Mouse (Mus musculus) G1E (cell line): ENCODE results near the gene Zfp984. TPM values are rescaled to one million over a fixed set of nuclear protein-coding genes. Genes with fewer than 3 reads are reported as not detected.
"Not testable (repeated sequence)": the region's sequence is repeated elsewhere in the genome, so short reads cannot be mapped to it uniquely, and the experiment has no call there.

Source experiments
- ATAC-seq: 2 replicates; pipeline ENCODE4 v1.8.0; 2016; ENCODE audit warnings: mild to moderate bottlenecking; ENCODE audit not compliant: insufficient number of reproducible peaks, poor library complexity, low FRiP score, severe bottlenecking; ENCODE audit errors: extremely low read depth
- DNase-seq: peaks from one replicate; pipeline ENCODE4 v3.0.0; 2012; ENCODE audit warnings: low spot score
- H3K27me3 ChIP-seq: 2 replicates; pipeline ENCODE4 v1.6.1; 2012; ENCODE audit warnings: mild to moderate bottlenecking, low read length, inconsistent platforms; ENCODE audit not compliant: insufficient read depth
- H3K36me3 ChIP-seq: replicated peaks from 2 replicates; pipeline ENCODE3; 2012; ENCODE audit warnings: mild to moderate bottlenecking, inconsistent platforms
- H3K4me1 ChIP-seq: 2 replicates; pipeline ENCODE4 v1.6.1; 2012; ENCODE audit warnings: low read depth, low read length, inconsistent platforms, mixed read lengths; ENCODE audit not compliant: insufficient read depth
- H3K4me3 ChIP-seq: 2 replicates; pipeline ENCODE4 v1.5.1; 2012; ENCODE audit warnings: low read depth, mild to moderate bottlenecking, inconsistent platforms, low read length, moderate library complexity, mixed read lengths
- H3K9me3 ChIP-seq: replicated peaks from 2 replicates; pipeline ENCODE4 v1.6.1; 2012; ENCODE audit warnings: inconsistent platforms
- CTCF ChIP-seq: IDR thresholded peaks from 2 replicates; pipeline ENCODE4 v1.5.1; 2012; ENCODE audit warnings: low read depth, low read length, inconsistent platforms, mixed read lengths
- GATA1 ChIP-seq: IDR thresholded peaks from 2 replicates; pipeline ENCODE4 v1.6.1; 2012; ENCODE audit warnings: borderline replicate concordance, low read length, inconsistent platforms, mixed read lengths
- GATA2 ChIP-seq: IDR thresholded peaks from 2 replicates; pipeline ENCODE4 v1.6.1; 2012; ENCODE audit warnings: low read depth, low read length, inconsistent platforms, borderline replicate concordance
- POLR2AphosphoS5 ChIP-seq: IDR thresholded peaks from 2 replicates; pipeline ENCODE4 v1.6.1; 2012; ENCODE audit warnings: low read depth, low read length, inconsistent platforms; ENCODE audit not compliant: insufficient replicate concordance
- TAL1 ChIP-seq: conservative IDR thresholded peaks from 2 replicates; pipeline ENCODE4 v1.6.1; 2012; ENCODE audit warnings: low read depth, low read length, inconsistent platforms, mixed read lengths
- polyA plus RNA-seq: library from polyadenylated mRNA; stranded (reverse); fragments of >175 nt; gene quantifications from 2 replicates; pipeline ENCODE4 v1.2.3, GENCODE M21; 2012
- total RNA-seq, 2 experiments: library from RNA; stranded (forward) in 1 of 2; stranded (reverse) in 1 of 2; fragments of 200-1000 nt in 1 of 2; fragments of >200 nt in 1 of 2; fragmentation: Nextera tagmentation in 1 of 2; gene quantifications; 2 replicates each; pipeline ENCODE4 v1.2.3; 2014 to 2017

Gene Zfp984
- total and polyA plus RNA-seq, 3 experiments, result 2.5 to 121 (median 36.5) TPM

- Histone ChIP-seq H3K9me3 (peaks cover 3% of the 10 kb centered on the region; the same call in 1 of the 2 replicates), H3K27me3 (no peaks in the 10 kb centered on the region), H3K4me1 (peaks cover 2% of the 10 kb centered on the region; the same call in 1 of the 2 replicates), H3K4me3 (no peak overlapping the region), H3K36me3 (no peaks in the 10 kb centered on the region)
- no peak for TF ChIP-seq TAL1
- 0 out of 2 replicates have a peak, but pooled peaks have one; percentile 6 for TF ChIP-seq CTCF
- ATAC-seq (no peak), DNase-seq (no peak)
Measured at GRCm38 (mm10) chr4:147814592-147815167, 5.1 kb upstream of the Zfp984 start.

- H3K36me3 ChIP-seq, result no peaks in the 10 kb centered on the region
- no peak for TF ChIP-seq TAL1
- TF ChIP-seq GATA1, result no peak
- no peak for TF ChIP-seq CTCF
- no peak for TF ChIP-seq GATA2
- TF ChIP-seq POLR2AphosphoS5, result no peak
- H3K27me3 ChIP-seq, result no peaks in the 10 kb centered on the region
- H3K4me3 ChIP-seq, result no peak overlapping the region
- H3K4me1 ChIP-seq, result peaks cover 2% of the 10 kb centered on the region; the same call in 1 of the 2 replicates
- no peak for DNase-seq
- H3K9me3 ChIP-seq, result peaks cover 9% of the 10 kb centered on the region
- no peak for ATAC-seq
Measured at GRCm38 (mm10) chr4:147813249-147813765, 3.7 kb upstream of the Zfp984 start.

- not testable (repeated sequence) for H3K36me3 ChIP-seq, DNase-seq, H3K9me3 ChIP-seq, H3K4me1 ChIP-seq, ATAC-seq, H3K27me3 ChIP-seq, H3K4me3 ChIP-seq
Measured at GRCm38 (mm10) chr4:147809966-147810304, 347 bp upstream of the Zfp984 start.

- H3K36me3 ChIP-seq, ATAC-seq, DNase-seq, H3K9me3 ChIP-seq, H3K4me3 ChIP-seq, H3K4me1 ChIP-seq, H3K27me3 ChIP-seq: not testable (repeated sequence)
Measured at GRCm38 (mm10) chr4:147808483-147808882, 1.1 kb downstream of the Zfp984 start.

- DNase-seq, H3K27me3 ChIP-seq, H3K9me3 ChIP-seq, H3K4me1 ChIP-seq, H3K4me3 ChIP-seq, H3K36me3 ChIP-seq: not testable (repeated sequence)
- ATAC-seq, result peak; percentile 19; the same call in 1 of the 2 replicates
Measured at GRCm38 (mm10) chr4:147795308-147795707, 14.3 kb downstream of the Zfp984 start.

GRCm38 (mm10) chr4:147794026-147794665 is 15.4 kb downstream of the Zfp984 start:
- H3K4me3 ChIP-seq, H3K27me3 ChIP-seq, H3K4me1 ChIP-seq, DNase-seq, H3K9me3 ChIP-seq, H3K36me3 ChIP-seq, ATAC-seq: not testable (repeated sequence)

- H3K36me3 ChIP-seq, ATAC-seq, H3K4me1 ChIP-seq, H3K27me3 ChIP-seq, H3K4me3 ChIP-seq, DNase-seq, H3K9me3 ChIP-seq: not testable (repeated sequence)
Measured at GRCm38 (mm10) chr4:147793390-147793916, 16.1 kb downstream of the Zfp984 start.

GRCm38 (mm10) chr4:147791729-147792128 is 17.9 kb downstream of the Zfp984 start:
- H3K4me3 ChIP-seq, H3K36me3 ChIP-seq, H3K9me3 ChIP-seq, DNase-seq, H3K4me1 ChIP-seq, H3K27me3 ChIP-seq: not testable (repeated sequence)
- peak; percentile 35; the same call in 1 of the 2 replicates for ATAC-seq

GRCm38 (mm10) chr4:147746255-147746654 is 63.3 kb downstream of the Zfp984 start:
- H3K9me3 ChIP-seq, H3K36me3 ChIP-seq, H3K27me3 ChIP-seq, DNase-seq, H3K4me3 ChIP-seq, H3K4me1 ChIP-seq, ATAC-seq: not testable (repeated sequence)

- H3K4me1 ChIP-seq, H3K27me3 ChIP-seq, H3K36me3 ChIP-seq, H3K4me3 ChIP-seq, ATAC-seq, H3K9me3 ChIP-seq: not testable (repeated sequence)
- peak; percentile 0 for DNase-seq
Measured at GRCm38 (mm10) chr4:147738636-147739369, 70.8 kb downstream of the Zfp984 start.
